Mouse (Mus musculus): Measurements from ENCODE around the gene Kif26a. TPM values are rescaled to one million over a fixed set of nuclear protein-coding genes. Genes with fewer than 3 reads are reported as not detected.

Gene Kif26a
- polyA plus RNA-seq, 1 experiment: not detected

DNA sequence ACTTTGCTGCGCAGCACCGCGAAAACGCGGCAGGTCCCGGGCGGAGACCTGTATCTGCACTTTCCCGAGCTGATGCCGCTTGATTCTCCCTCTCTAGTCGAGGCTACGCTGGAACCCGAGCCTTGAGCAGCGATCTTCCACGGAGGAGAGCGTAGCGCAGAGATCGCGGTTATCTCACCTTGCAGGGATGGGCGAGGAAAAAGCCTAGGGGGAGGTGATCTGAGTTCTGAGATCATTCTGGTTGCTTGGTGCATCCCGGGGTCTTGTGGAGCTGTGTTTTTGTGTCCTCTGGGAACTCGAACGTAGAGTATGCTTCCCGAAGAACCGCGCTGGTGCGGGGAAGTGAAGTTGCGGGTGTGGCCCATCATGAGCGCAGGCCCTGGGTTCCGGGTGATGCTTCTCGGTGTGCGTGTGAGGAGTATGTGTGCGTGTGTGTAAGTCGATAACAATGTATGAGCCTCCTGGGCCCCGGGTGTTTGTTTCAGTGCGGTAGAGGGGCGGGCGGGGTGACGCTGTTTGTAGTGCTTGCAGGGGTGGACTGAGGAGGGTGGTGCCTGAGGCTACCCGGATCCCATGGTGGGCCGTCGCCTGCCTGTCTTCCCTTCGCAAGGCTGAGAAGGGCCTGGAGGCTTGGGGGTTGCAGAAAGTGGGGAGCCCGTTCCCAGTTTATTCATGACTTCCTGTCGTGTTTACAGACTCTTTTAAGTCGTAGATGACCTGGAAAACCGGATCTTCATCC lies 1.5 kb upstream of the Kif26a start:
- Histone ChIP-seq H3K4me1 (peaks cover 24% of the 10 kb centered on the region), H3K36me3 (replicated peaks; ENCODE audit: low read length) (no peaks in the 10 kb centered on the region), H3K4me3 (replicated peaks) (no peak overlapping the region), H3K9me3 (peaks cover 3% of the 10 kb centered on the region; the same call in 1 of the 2 replicates), H3K27me3 (replicated peaks) (peaks cover 93% of the 10 kb centered on the region)
- TF ChIP-seq FLI1 (IDR thresholded peaks at IDR 0.05; ENCODE audit: low read length): no peak
- no peak for TF ChIP-seq GATA1 (IDR thresholded peaks at IDR 0.05; ENCODE audit: borderline replicate concordance, low read length)

DNA sequence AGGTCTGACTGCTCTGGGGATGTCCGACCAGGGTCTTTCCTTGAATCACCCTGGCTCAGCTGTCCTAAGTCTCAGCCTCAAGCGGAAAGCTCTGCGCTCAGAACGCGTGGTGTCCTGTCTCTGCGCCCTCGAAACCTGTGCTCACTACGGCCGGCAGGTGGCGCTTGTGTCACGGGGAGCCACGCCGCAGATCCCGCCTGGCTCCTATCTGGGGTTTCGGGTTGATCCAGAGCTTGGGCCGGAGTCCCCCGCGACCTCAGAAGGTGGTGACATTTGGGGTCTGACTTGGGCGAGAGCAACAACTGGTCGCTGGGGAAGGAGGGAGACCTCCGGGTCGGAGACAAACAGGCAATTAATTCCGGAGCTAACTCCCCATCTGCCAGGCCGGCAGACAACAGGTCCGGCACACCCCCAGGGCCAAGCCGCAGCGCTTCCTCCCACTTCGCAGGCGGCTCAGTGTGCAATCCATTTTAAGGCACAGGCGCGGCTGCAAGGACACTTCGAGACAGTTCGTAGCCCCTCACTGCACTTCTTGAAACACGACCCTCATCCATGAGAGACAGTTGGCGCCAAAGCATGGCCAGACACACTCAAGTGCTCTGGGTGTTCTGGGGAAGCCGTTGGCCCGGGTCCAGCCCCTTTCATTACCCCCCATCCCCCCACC lies 665 bp upstream of the Kif26a start:
- Histone ChIP-seq H3K36me3 (replicated peaks; ENCODE audit: low read length) (no peaks in the 10 kb centered on the region), H3K9me3 (peaks cover 3% of the 10 kb centered on the region; the same call in 1 of the 2 replicates), H3K4me1 (peaks cover 24% of the 10 kb centered on the region), H3K4me3 (replicated peaks) (peak overlapping the region; percentile 85), H3K27me3 (replicated peaks) (peaks cover 98% of the 10 kb centered on the region)
- no peak for TF ChIP-seq FLI1 (IDR thresholded peaks at IDR 0.05; ENCODE audit: low read length)
- no peak for TF ChIP-seq GATA1 (IDR thresholded peaks at IDR 0.05; ENCODE audit: borderline replicate concordance, low read length)

DNA sequence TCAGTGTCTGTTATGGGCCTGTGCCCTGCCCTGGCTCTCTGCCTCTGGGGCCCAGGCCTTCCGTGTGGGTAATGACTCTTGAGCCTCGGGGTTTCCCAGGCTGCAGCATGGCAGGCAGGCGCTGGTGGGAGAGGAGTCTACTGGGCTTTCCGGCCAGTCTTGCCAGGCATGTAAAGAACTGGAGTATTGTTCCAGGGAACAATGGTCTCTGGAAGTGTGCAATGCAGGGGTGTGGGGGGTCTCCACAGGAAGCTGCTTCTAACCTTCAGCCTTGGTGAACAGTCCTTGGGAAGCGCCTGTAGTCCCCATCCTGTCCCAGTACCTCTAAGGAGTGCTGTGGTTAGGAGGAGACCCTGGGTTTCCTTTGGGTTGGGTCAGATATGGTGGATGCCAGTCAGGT lies 1.4 kb downstream of the Kif26a start:
- H3K4me3 ChIP-seq (replicated peaks): no peak overlapping the region
- H3K9me3 ChIP-seq: peaks cover 3% of the 10 kb centered on the region; the same call in 1 of the 2 replicates
- no peak for TF ChIP-seq GATA1 (IDR thresholded peaks at IDR 0.05; ENCODE audit: borderline replicate concordance, low read length)
- no peak for TF ChIP-seq FLI1 (IDR thresholded peaks at IDR 0.05; ENCODE audit: low read length)
- peaks cover 24% of the 10 kb centered on the region for H3K4me1 ChIP-seq
- no peaks in the 10 kb centered on the region for H3K36me3 ChIP-seq (replicated peaks; ENCODE audit: low read length)
- peaks cover 92% of the 10 kb centered on the region for H3K27me3 ChIP-seq (replicated peaks)

DNA sequence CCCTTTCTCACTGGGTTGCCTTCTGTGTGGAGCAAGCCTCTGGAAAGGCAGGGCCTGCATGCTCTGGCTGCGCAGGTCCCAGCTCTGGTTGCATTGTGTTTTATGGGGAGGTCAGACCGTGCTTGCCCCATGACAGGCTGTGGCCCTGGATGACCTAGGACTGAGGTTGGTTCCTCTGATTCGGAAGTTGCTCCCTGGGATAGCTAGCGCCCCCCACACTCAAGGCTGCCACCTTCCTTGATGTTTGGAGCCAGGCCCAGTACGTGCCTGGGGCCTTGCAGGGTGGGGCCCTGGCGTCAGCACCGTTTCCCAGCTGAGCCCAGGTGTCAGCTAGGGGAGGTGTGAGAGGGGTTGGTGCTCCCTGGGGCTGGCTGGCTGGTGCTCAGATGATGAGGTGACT lies 4.0 kb downstream of the Kif26a start:
- H3K27me3 ChIP-seq (replicated peaks): peaks cover 82% of the 10 kb centered on the region

DNA sequence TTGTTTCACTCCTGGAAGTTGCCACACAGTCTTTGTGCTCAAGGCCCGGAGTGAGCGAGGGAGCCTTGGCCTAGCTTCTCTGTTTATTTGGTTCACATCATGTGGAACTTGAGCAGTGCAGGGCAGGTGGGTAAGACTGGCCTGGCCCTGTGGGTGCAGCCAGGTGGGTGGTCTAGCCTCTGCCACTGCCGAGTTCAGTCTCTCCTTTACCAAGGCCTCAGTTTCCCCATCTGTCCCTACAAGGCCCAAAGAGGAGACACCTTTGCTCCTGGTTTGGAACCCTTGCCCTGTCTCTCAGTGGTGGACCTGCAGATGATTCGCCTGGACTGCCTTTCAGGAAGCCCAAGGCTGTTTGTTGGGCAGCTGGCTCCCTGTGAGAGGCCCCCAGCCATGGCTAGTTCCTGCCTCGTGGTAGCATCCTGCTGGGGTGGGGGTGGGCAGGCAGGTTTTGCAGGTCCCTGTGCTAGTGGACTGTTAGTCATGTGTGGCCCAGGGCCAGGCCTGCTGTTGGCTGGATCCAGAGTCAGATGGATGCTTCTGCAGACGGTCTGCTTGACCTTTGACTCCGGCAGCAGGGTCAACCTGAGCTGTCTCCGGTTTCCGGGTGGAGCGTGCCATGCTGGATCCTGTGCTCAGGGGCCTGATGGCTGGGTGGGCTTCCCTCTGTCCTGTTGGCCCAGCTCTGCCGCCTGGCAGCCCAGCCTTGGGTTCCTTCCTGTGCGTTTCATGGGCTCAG lies 5.4 kb downstream of the Kif26a start:
- Histone ChIP-seq H3K4me3 (replicated peaks) (no peak overlapping the region), H3K27me3 (replicated peaks) (peaks cover 76% of the 10 kb centered on the region), H3K4me1 (peaks cover 2% of the 10 kb centered on the region; the same call in 1 of the 2 replicates), H3K9me3 (no peaks in the 10 kb centered on the region), H3K36me3 (replicated peaks; ENCODE audit: low read length) (no peaks in the 10 kb centered on the region)
- TF ChIP-seq FLI1 (IDR thresholded peaks at IDR 0.05; ENCODE audit: low read length) (no peak), GATA1 (IDR thresholded peaks at IDR 0.05; ENCODE audit: borderline replicate concordance, low read length) (no peak)

More for the DNA sequence above, 4.0 kb downstream of the Kif26a start:
- H3K4me3 ChIP-seq (replicated peaks): no peak overlapping the region
- H3K4me1 ChIP-seq: peaks cover 16% of the 10 kb centered on the region
- no peaks in the 10 kb centered on the region for H3K36me3 ChIP-seq (replicated peaks; ENCODE audit: low read length)
- TF ChIP-seq GATA1 (IDR thresholded peaks at IDR 0.05; ENCODE audit: borderline replicate concordance, low read length) (no peak), FLI1 (IDR thresholded peaks at IDR 0.05; ENCODE audit: low read length) (no peak)
- H3K9me3 ChIP-seq: peaks cover 3% of the 10 kb centered on the region; the same call in 1 of the 2 replicates

DNA sequence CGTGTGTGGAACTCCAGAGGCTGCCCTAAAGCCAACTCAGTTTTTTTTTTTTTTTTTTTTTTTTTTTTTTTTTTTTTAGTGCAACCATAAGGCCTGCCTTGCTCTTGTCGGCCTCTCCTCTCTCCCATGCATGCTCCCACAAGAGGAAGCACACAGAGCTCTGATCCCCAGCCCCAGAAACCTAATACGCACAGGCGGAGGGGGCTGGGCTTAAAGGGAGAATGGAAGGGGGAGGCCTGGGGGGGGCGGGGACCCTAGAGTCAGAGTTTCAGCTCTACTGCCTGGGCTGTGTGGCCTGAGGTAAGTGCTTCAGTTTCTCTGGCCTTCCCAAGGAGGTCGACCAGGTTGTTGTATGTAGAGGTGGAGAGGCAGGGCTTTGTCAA lies 6.0 kb downstream of the Kif26a start:
- H3K4me1 ChIP-seq: no peaks in the 10 kb centered on the region
- peaks cover 76% of the 10 kb centered on the region for H3K27me3 ChIP-seq (replicated peaks)
- no peaks in the 10 kb centered on the region for H3K9me3 ChIP-seq
- TF ChIP-seq GATA1 (IDR thresholded peaks at IDR 0.05; ENCODE audit: borderline replicate concordance, low read length) (no peak), FLI1 (IDR thresholded peaks at IDR 0.05; ENCODE audit: low read length) (no peak)
- no peaks in the 10 kb centered on the region for H3K36me3 ChIP-seq (replicated peaks; ENCODE audit: low read length)
- H3K4me3 ChIP-seq (replicated peaks): no peak overlapping the region

DNA sequence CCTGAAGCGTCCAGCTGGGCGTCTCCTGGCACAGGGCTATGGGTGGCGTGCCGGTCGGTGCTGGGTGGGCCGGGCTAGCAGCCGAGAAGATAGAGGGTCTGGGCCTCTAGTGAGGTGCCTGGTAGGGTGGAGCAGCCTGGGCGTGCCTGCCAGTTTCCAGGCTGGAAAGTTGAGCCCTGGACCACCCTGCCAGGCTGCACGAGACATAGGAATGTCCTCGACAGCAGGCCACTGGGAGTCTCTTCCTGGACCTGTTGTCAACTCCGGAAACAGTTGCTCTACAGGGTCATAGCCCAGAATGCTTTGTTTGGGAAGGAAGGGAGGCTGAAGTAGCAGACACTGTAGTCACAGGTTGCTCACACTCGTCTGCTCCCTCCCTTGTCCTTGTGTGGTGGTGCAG lies 7.6 kb downstream of the Kif26a start:
- TF ChIP-seq GATA1 (IDR thresholded peaks at IDR 0.05; ENCODE audit: borderline replicate concordance, low read length) (no peak), FLI1 (IDR thresholded peaks at IDR 0.05; ENCODE audit: low read length) (no peak)
- H3K36me3 ChIP-seq (replicated peaks; ENCODE audit: low read length): no peaks in the 10 kb centered on the region

DNA sequence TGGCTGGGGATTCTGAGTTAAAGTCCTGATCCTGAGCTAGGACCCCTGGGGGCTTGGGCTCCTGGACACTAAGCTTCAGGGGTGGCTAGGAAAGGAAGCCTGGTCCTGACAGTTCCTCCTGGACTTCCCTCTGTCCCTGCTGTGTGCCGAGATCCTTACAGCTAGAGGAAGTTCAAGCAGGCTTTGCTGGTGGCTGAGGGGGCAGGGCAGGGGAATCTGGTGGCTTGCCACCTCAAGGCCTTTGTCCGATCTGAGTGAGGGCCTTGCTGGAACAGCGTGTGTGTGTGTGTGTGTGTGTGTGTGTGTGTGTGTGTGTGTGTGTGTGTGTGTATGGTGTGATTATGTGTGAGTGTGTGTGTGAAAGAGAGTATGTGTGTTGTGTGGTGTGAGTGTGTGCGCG lies 8.5 kb downstream of the Kif26a start:
- H3K36me3 ChIP-seq (replicated peaks; ENCODE audit: low read length): no peaks in the 10 kb centered on the region
- H3K4me1 ChIP-seq: no peaks in the 10 kb centered on the region
- H3K27me3 ChIP-seq (replicated peaks): peaks cover 58% of the 10 kb centered on the region
- TF ChIP-seq FLI1 (IDR thresholded peaks at IDR 0.05; ENCODE audit: low read length): no peak
- no peak for TF ChIP-seq GATA1 (IDR thresholded peaks at IDR 0.05; ENCODE audit: borderline replicate concordance, low read length)
- no peak overlapping the region for H3K4me3 ChIP-seq (replicated peaks)
- H3K9me3 ChIP-seq: no peaks in the 10 kb centered on the region

More for the DNA sequence above, 7.6 kb downstream of the Kif26a start:
- H3K4me1 ChIP-seq: no peaks in the 10 kb centered on the region
- no peak overlapping the region for H3K4me3 ChIP-seq (replicated peaks)
- no peaks in the 10 kb centered on the region for H3K9me3 ChIP-seq
- peaks cover 66% of the 10 kb centered on the region for H3K27me3 ChIP-seq (replicated peaks)

DNA sequence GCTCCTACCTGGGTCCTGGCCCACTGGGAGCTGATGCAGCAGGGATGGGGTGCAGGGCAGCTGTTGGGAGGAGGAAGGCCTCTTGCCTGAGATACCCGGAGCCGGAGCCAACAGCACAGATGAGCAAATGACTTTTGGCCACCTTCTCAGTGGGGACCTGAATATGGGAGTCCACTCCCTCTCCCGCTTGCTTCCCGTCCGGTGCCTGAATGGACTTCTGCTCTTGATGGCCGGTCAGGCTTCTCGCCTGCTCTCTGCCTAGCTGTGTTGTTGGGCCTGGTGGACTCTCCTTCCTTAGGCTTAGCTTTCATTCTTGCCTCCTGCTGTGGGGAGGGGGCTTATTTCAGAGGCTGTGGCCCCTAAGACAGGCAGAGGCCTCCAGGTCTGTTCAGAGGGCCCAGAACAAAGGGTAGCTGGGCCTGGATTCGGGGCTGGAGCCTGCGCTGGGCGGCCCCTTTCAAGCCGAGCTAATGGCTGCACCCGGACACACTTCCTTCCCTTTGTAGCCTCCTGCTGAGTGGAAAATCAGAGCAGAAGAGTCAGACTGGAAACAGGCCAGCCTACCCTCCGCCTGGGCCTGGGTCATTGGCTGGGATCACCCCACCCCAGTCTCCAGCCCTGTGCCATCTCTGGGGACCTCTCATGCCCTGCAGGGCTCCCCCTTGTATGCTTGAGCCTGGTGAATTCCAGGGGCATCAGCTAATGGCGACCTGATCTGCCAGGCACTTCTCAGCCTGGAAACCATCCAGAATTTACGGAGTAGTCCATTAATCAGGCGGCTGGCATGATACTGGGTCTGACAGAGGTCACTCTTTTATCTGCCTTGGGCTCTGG lies 9.4 kb downstream of the Kif26a start:
- H3K27me3 ChIP-seq (replicated peaks): peaks cover 51% of the 10 kb centered on the region
- no peaks in the 10 kb centered on the region for H3K4me1 ChIP-seq
- H3K36me3 ChIP-seq (replicated peaks; ENCODE audit: low read length): no peaks in the 10 kb centered on the region
- no peak overlapping the region for H3K4me3 ChIP-seq (replicated peaks)
- no peak for TF ChIP-seq FLI1 (IDR thresholded peaks at IDR 0.05; ENCODE audit: low read length)
- TF ChIP-seq GATA1 (IDR thresholded peaks at IDR 0.05; ENCODE audit: borderline replicate concordance, low read length): no peak
- H3K9me3 ChIP-seq: no peaks in the 10 kb centered on the region

All from megakaryocyte, embryonic 14.5 days (primary cell).